Mouse (Mus musculus) thymus, postnatal 25 days (tissue): Measurements from ENCODE around the gene Tgm7.
"Not testable (repeated sequence)": the region's sequence is repeated elsewhere in the genome, so short reads cannot be mapped to it uniquely, and the experiment has no call there.

Experiments
- DNase-seq: peaks from one replicate; pipeline ENCODE4 v3.0.0; 2022

Gene Tgm7

GRCm38 (mm10) chr2:121109695-121110094 is at the start of gene Tgm7:
Tgm7 (minus strand) TSS chr2:121109795.
- DNase-seq, result no peak

GRCm38 (mm10) chr2:121153100-121153499 is 43.5 kb upstream of the Tgm7 start:
- DNase-seq, result no peak

GRCm38 (mm10) chr2:121149679-121150078 is 40.1 kb upstream of the Tgm7 start:
- no peak for DNase-seq

GRCm38 (mm10) chr2:121142415-121142814 is 32.8 kb upstream of the Tgm7 start:
- no peak for DNase-seq

GRCm38 (mm10) chr2:121141216-121142035 is 31.8 kb upstream of the Tgm7 start:
- DNase-seq, result no peak

- peak; percentile 91 for DNase-seq
Observed at GRCm38 (mm10) chr2:121140018-121140882, 30.7 kb upstream of the Tgm7 start, which contains the start of the genes Adal and Lcmt2. Adal (plus strand) TSS chr2:121140428. Lcmt2 (minus strand) TSS chr2:121140653.

GRCm38 (mm10) chr2:121139266-121140017 is 29.8 kb upstream of the Tgm7 start:
- DNase-seq, result no peak

GRCm38 (mm10) chr2:121137371-121137770 is 27.8 kb upstream of the Tgm7 start:
- DNase-seq, result no peak

- no peak for DNase-seq
Observed at GRCm38 (mm10) chr2:121132822-121133221, 23.2 kb upstream of the Tgm7 start.

- no peak for DNase-seq
Observed at GRCm38 (mm10) chr2:121128865-121129620, 19.4 kb upstream of the Tgm7 start.

- DNase-seq, result no peak
Observed at GRCm38 (mm10) chr2:121127536-121127935, 17.9 kb upstream of the Tgm7 start.

GRCm38 (mm10) chr2:121126302-121126701 is 16.7 kb upstream of the Tgm7 start:
- DNase-seq, result not testable (repeated sequence)

GRCm38 (mm10) chr2:121119260-121119659 is 9.7 kb upstream of the Tgm7 start:
- no peak for DNase-seq

- no peak for DNase-seq
Observed at GRCm38 (mm10) chr2:121115418-121115817, 5.8 kb upstream of the Tgm7 start.

GRCm38 (mm10) chr2:121105940-121106339 is 3.7 kb downstream of the Tgm7 start:
- DNase-seq, result no peak

- DNase-seq, result peak; percentile 59
Observed at GRCm38 (mm10) chr2:121102051-121102450, 7.5 kb downstream of the Tgm7 start.

GRCm38 (mm10) chr2:121089751-121090150 is 19.8 kb downstream of the Tgm7 start:
- DNase-seq, result no peak

GRCm38 (mm10) chr2:121088507-121088906 is 21.1 kb downstream of the Tgm7 start:
- DNase-seq, result no peak

GRCm38 (mm10) chr2:121085480-121086185 is 24.0 kb downstream of the Tgm7 start, which contains the start of gene Tgm5:
Tgm5 (minus strand) TSS chr2:121085841.
- no peak for DNase-seq

GRCm38 (mm10) chr2:121082626-121083025 is 27.0 kb downstream of the Tgm7 start:
- DNase-seq, result no peak

- DNase-seq, result no peak
Observed at GRCm38 (mm10) chr2:121074747-121075146, 34.8 kb downstream of the Tgm7 start.
